Mouse (Mus musculus) lung, adult 2 months (tissue): ENCODE data around the gene Hnrnph1.

Experiments used
- CTCF ChIP-seq: fragments of 200-500 bp; IDR thresholded peaks from 2 replicates; pipeline ENCODE4 v1.5.1; 2011; ENCODE audit warnings: mild to moderate bottlenecking, low read length, control low read depth; ENCODE audit not compliant: insufficient read depth
- POLR2A ChIP-seq: fragments of 200-500 bp; IDR thresholded peaks from 2 replicates; pipeline ENCODE4 v1.6.1; 2011; ENCODE audit warnings: low read depth, mild to moderate bottlenecking, control low read depth, low read length, borderline replicate concordance; ENCODE audit errors: extremely low read depth

- TF ChIP-seq CTCF (no peak), POLR2A (no peak)
Measured at GRCm38 (mm10) chr11:50432896-50433295, 56.1 kb downstream of the Hnrnph1 start.
